Mouse (Mus musculus): ENCODE results near the gene Clec2l. TPM values are rescaled to one million over a fixed set of nuclear protein-coding genes. Genes with fewer than 3 reads are reported as not detected.

The Clec2l gene
- 81.9 and 108 TPM in 2 replicates for polyA plus RNA-seq (2015; fragmentation: Nextera tagmentation; extraction: Ambion mirVana)

GRCm38 (mm10) chr6:38662714-38663615 is at the start of gene Clec2l:
TSS of gene Clec2l (plus strand) at chr6:38663069.

GRCm38 (mm10) chr6:38636852-38637618 is 25.8 kb upstream of the Clec2l start, which contains the start of gene Klrg2:
TSS of gene Klrg2 (minus strand) at chr6:38637242.

Other genes with a start within 250 kb of the Clec2l start
- 15.9 and 16.3 TPM in 2 replicates for gene Ubn2, start 229.1 kb upstream of the Clec2l start, polyA plus RNA-seq (2015; fragmentation: Nextera tagmentation; extraction: Ambion mirVana)
- gene Fmc1, start 129.6 kb upstream of the Clec2l start, polyA plus RNA-seq (2015; fragmentation: Nextera tagmentation; extraction: Ambion mirVana) = 267 and 293 TPM in 2 replicates
- 35.8 and 39.6 TPM in 2 replicates for gene Luc7l2, start 111.7 kb upstream of the Clec2l start, polyA plus RNA-seq (2015; fragmentation: Nextera tagmentation; extraction: Ambion mirVana)
- 0.30 and 0.45 TPM in 2 replicates for gene Klrg2, start 25.8 kb upstream of the Clec2l start, polyA plus RNA-seq (2015; fragmentation: Nextera tagmentation; extraction: Ambion mirVana)
- 2.2 and 2.9 TPM in 2 replicates for gene Tbxas1, start 212.3 kb downstream of the Clec2l start, polyA plus RNA-seq (2015; fragmentation: Nextera tagmentation; extraction: Ambion mirVana)
- 30.6 and 33.3 TPM in 2 replicates for gene Hipk2, start 213.1 kb downstream of the Clec2l start, polyA plus RNA-seq (2015; fragmentation: Nextera tagmentation; extraction: Ambion mirVana)